ENCODE assay signal across 10 mouse cellular contexts in genomic region chr16:50009542-50009941, GRCm38 (mm10).
DNase-seq lines count a peak whose midpoint lies in the region; ATAC-seq lines count a peak whose summit lies in the region.
"Had no signal": no experiment of that assay in that cellular context is flagged by ENCODE, and none has a peak within 500 bp of the region (broad histone marks: within the 10 kb centered on the region; RNA-seq: fewer than 3 reads in every experiment).

No protein-coding gene starts in this region.

- peak; percentile 34 for DNase-seq in kidney, adult 18-20 months
- peak; percentile 83 to 91 for DNase-seq in adrenal gland, postnatal 36 days
- DNase-seq in frontal cortex, postnatal 36 days (ENCODE audit: low spot score in 2 of 2), result peak; percentile 68 to 74
- DNase-seq in left cerebral cortex, adult 9 months (ENCODE audit: low spot score in 2 of 2), result peak; percentile 36 to 67
- no peak for DNase-seq in gastrocnemius, postnatal 10 days
- no peak for DNase-seq in urinary bladder, postnatal 10 days (ENCODE audit: low spot score)
- DNase-seq in spleen, adult 12 weeks (ENCODE audit: low spot score), result no peak

- H3K4me3 ChIP-seq in kidney, embryonic 16.5 days (ENCODE audit: low read length), result no peak overlapping the region
- H3K4me3 ChIP-seq: stomach, embryonic 15.5 days had no signal

- H3K27me3 ChIP-seq in kidney, embryonic 16.5 days (ENCODE audit: insufficient read depth, low read length), result no peaks in the 10 kb centered on the region
- H3K27me3 ChIP-seq: stomach, embryonic 15.5 days had no signal

- no peak overlapping the region for H3K9ac ChIP-seq in kidney, embryonic 16.5 days (replicated peaks; ENCODE audit: low read length)
- H3K9ac ChIP-seq: liver, embryonic 14.5 days; stomach, embryonic 15.5 days had no signal

- no peak overlapping the region for H3K27ac ChIP-seq in kidney, embryonic 16.5 days (ENCODE audit: low read length)
- H3K27ac ChIP-seq: liver, embryonic 14.5 days; stomach, embryonic 15.5 days had no signal

- ATAC-seq in kidney, embryonic 16.5 days (ENCODE audit: low FRiP score, low TSS enrichment), result no peak

- H3K4me1 ChIP-seq in kidney, embryonic 16.5 days (ENCODE audit: insufficient read depth, low read length), result 0 out of 2 replicates have a peak, but pooled peaks cover 3% of the 10 kb centered on the region
- H3K4me1 ChIP-seq: stomach, embryonic 15.5 days had no signal

- no peaks in the 10 kb centered on the region for H3K36me3 ChIP-seq in kidney, embryonic 16.5 days (ENCODE audit: insufficient read depth, low read length)
- H3K36me3 ChIP-seq: stomach, embryonic 15.5 days had no signal

- no peak overlapping the region for H3K4me2 ChIP-seq in kidney, embryonic 16.5 days (replicated peaks; ENCODE audit: low read depth, low read length)
- H3K4me2 ChIP-seq: stomach, embryonic 15.5 days had no signal

- H3K9me3 ChIP-seq in kidney, embryonic 16.5 days (ENCODE audit: low read length), result no peaks in the 10 kb centered on the region
- H3K9me3 ChIP-seq: stomach, embryonic 15.5 days had no signal

- WGBS in kidney, embryonic 16.5 days, result 28% methylated on average over 6 of the region's 6 CpGs

Comparison
In these comparisons a context has a peak if more than half of its experiments do, and no peak if none do; other contexts are left out.
1. DNase-seq: peak in kidney, adult 18-20 months (single experiment), adrenal gland, postnatal 36 days (2 of 2), frontal cortex, postnatal 36 days (2 of 2) and left cerebral cortex, adult 9 months (2 of 2); none in gastrocnemius, postnatal 10 days (single experiment), urinary bladder, postnatal 10 days (single experiment) and spleen, adult 12 weeks (single experiment).